ENCODE assay signal across 22 mouse cellular contexts in the genomic region with DNA sequence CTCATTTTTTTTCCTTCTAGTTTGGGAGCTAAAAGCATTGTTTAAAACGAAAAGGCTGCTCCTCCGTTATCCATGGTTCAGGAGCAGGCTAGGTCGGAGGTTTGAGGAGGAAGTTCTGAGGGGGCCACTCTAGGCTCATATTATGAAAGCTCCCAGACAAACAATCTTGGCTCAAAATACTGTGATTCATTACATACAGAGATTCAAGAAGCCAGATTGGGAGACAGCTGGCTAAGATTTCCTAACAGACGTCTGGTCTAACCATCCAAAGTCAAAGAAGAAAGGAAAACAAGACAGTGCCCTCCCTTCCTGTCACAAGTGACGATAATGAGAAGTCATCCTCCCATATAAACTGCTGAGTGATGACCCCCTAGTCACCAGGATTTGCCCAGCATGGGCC.
DNase-seq lines count a peak whose midpoint lies in the region; ATAC-seq and TF ChIP-seq lines count a peak whose summit lies in the region.
"Had no signal": no experiment of that assay in that cellular context is flagged by ENCODE, and none has a peak within 500 bp of the region (broad histone marks: within the 10 kb centered on the region; RNA-seq: fewer than 3 reads in every experiment).

No protein-coding gene starts in this region.

- no peaks in the 10 kb centered on the region for H3K36me3 ChIP-seq in forebrain, embryonic 14.5 days (ENCODE audit: control insufficient read depth, insufficient read depth, low read length)
- H3K36me3 ChIP-seq in forebrain, embryonic 11.5 days (ENCODE audit: control insufficient read depth, insufficient read depth, low read length), result no peaks in the 10 kb centered on the region
- no peaks in the 10 kb centered on the region for H3K36me3 ChIP-seq in lung, postnatal 0 days (ENCODE audit: insufficient read depth, low read length)
- H3K36me3 ChIP-seq: embryonic facial prominence, embryonic 13.5 days; G1E; hindbrain, embryonic 10.5 days had no signal

- TF ChIP-seq EP300 in lung, postnatal 0 days (IDR thresholded peaks at IDR 0.05), result no peak

- no peak overlapping the region for H3K9ac ChIP-seq in forebrain, embryonic 14.5 days (ENCODE audit: low read length)
- no peak overlapping the region for H3K9ac ChIP-seq in forebrain, embryonic 11.5 days (ENCODE audit: low read length)
- H3K9ac ChIP-seq in lung, postnatal 0 days (replicated peaks; ENCODE audit: low read depth), result no peak overlapping the region
- H3K9ac ChIP-seq: embryonic facial prominence, embryonic 13.5 days; liver, postnatal 0 days had no signal

- no peak overlapping the region for H3K4me3 ChIP-seq in forebrain, embryonic 14.5 days (ENCODE audit: low read depth, low read length)
- H3K4me3 ChIP-seq in forebrain, embryonic 11.5 days (ENCODE audit: low read depth, low read length), result no peak overlapping the region
- H3K4me3 ChIP-seq in lung, postnatal 0 days (ENCODE audit: low read depth, low read length), result no peak overlapping the region
- no peak overlapping the region for H3K4me3 ChIP-seq in lung, adult 2 months (replicated peaks; ENCODE audit: extremely low read depth, low read depth, low read length)
- H3K4me3 ChIP-seq: embryonic facial prominence, embryonic 13.5 days; hindbrain, embryonic 10.5 days had no signal

- H3K9me3 ChIP-seq in forebrain, embryonic 14.5 days (replicated peaks; ENCODE audit: control insufficient read depth, low read length), result no peaks in the 10 kb centered on the region
- H3K9me3 ChIP-seq in forebrain, embryonic 11.5 days (ENCODE audit: control insufficient read depth, low read length), result no peaks in the 10 kb centered on the region
- no peaks in the 10 kb centered on the region for H3K9me3 ChIP-seq in lung, postnatal 0 days (ENCODE audit: low read length)
- H3K9me3 ChIP-seq: embryonic facial prominence, embryonic 13.5 days; hindbrain, embryonic 10.5 days had no signal

- no peak overlapping the region for H3K4me2 ChIP-seq in forebrain, embryonic 14.5 days (ENCODE audit: low read length)
- no peak overlapping the region for H3K4me2 ChIP-seq in forebrain, embryonic 11.5 days (ENCODE audit: low read depth, low read length, severe bottlenecking)
- no peak overlapping the region for H3K4me2 ChIP-seq in lung, postnatal 0 days (replicated peaks; ENCODE audit: low read depth, low read length)
- H3K4me2 ChIP-seq: embryonic facial prominence, embryonic 13.5 days had no signal

- 79% methylated on average over 5 of the region's 5 CpGs for WGBS in forebrain, embryonic 14.5 days
- WGBS in forebrain, embryonic 11.5 days, result 79% methylated on average over 5 of the region's 5 CpGs
- 56% methylated on average over 5 of the region's 5 CpGs for WGBS in lung, postnatal 0 days
- 41% methylated on average over 5 of the region's 5 CpGs for WGBS in lung, adult 2 months

- TF ChIP-seq POLR2A in lung, adult 2 months (IDR thresholded peaks at IDR 0.05; ENCODE audit: borderline replicate concordance, extremely low read depth, low read depth, low read length), result no peak

- H3K27ac ChIP-seq in forebrain, embryonic 14.5 days (ENCODE audit: low read depth, low read length), result no peak overlapping the region; the same call in 1 of the 2 replicates
- no peak overlapping the region for H3K27ac ChIP-seq in forebrain, embryonic 11.5 days (ENCODE audit: low read depth, low read length)
- H3K27ac ChIP-seq in lung, postnatal 0 days (ENCODE audit: low read length), result no peak overlapping the region
- H3K27ac ChIP-seq: embryonic facial prominence, embryonic 13.5 days; hindbrain, embryonic 10.5 days; stomach, postnatal 0 days had no signal

- TF ChIP-seq CTCF in lung, postnatal 0 days (IDR thresholded peaks at IDR 0.05), result no peak
- TF ChIP-seq CTCF in lung, adult 2 months (IDR thresholded peaks at IDR 0.05; ENCODE audit: insufficient read depth, low read length), result no peak

- DNase-seq in forebrain, embryonic 14.5 days (ENCODE audit: low spot score), result peak; percentile 75
- no peak for DNase-seq in forebrain, embryonic 11.5 days (ENCODE audit: low spot score)
- peak; percentile 33 for DNase-seq in lung, postnatal 0 days (ENCODE audit: low spot score)
- no peak for DNase-seq in lung, adult 2 months
- peak; percentile 52 to 75 for DNase-seq in layer of hippocampus, adult 18-20 months (ENCODE audit: low spot score in 2 of 2)
- DNase-seq in telencephalon, adult 2 months (ENCODE audit: low read depth, low spot score), result peak; percentile 19
- no peak for DNase-seq in spleen, postnatal 4 days (ENCODE audit: low spot score in 2 of 2)
- no peak for DNase-seq in urinary bladder, postnatal 36 days (ENCODE audit: low spot score in 2 of 2)
- DNase-seq: adrenal gland, postnatal 14 days; cerebellum, adult 2 months; gastrocnemius, postnatal 36 days; kidney, adult 18-20 months; kidney, postnatal 14 days; liver, postnatal 0 days; lung, postnatal 4 days; right cerebral cortex, postnatal 4 days; thymus, postnatal 14 days had no signal

- peak; percentile 57; the same call in 1 of the 2 replicates for ATAC-seq in forebrain, embryonic 14.5 days
- ATAC-seq in forebrain, embryonic 11.5 days (replicated peaks; ENCODE audit: low FRiP score), result no peak
- no peak for ATAC-seq in lung, postnatal 0 days
- ATAC-seq: activated CD4-positive, CD25-positive, alpha-beta regulatory T cell, adult 4 months; liver, postnatal 0 days had no signal

- no peaks in the 10 kb centered on the region for H3K27me3 ChIP-seq in forebrain, embryonic 14.5 days (replicated peaks; ENCODE audit: control insufficient read depth, insufficient read depth, low read length)
- H3K27me3 ChIP-seq in forebrain, embryonic 11.5 days (ENCODE audit: control insufficient read depth, insufficient read depth, low read length), result no peaks in the 10 kb centered on the region
- H3K27me3 ChIP-seq in lung, postnatal 0 days (replicated peaks; ENCODE audit: insufficient read depth, low read length), result no peaks in the 10 kb centered on the region
- H3K27me3 ChIP-seq: embryonic facial prominence, embryonic 13.5 days had no signal

- no peaks in the 10 kb centered on the region for H3K4me1 ChIP-seq in forebrain, embryonic 14.5 days (ENCODE audit: control insufficient read depth, insufficient read depth, low read length)
- no peaks in the 10 kb centered on the region for H3K4me1 ChIP-seq in forebrain, embryonic 11.5 days (replicated peaks; ENCODE audit: control insufficient read depth, insufficient read depth, low read length)
- H3K4me1 ChIP-seq in lung, postnatal 0 days (ENCODE audit: insufficient read depth, low read depth, low read length), result no peaks in the 10 kb centered on the region
- no peaks in the 10 kb centered on the region for H3K4me1 ChIP-seq in lung, adult 2 months (ENCODE audit: control insufficient read depth, insufficient read depth, low read length)
- H3K4me1 ChIP-seq: embryonic facial prominence, embryonic 13.5 days; hindbrain, embryonic 10.5 days had no signal

Comparison
In these comparisons a context has a peak if more than half of its experiments do, and no peak if none do; other contexts are left out.
1. DNase-seq: peak in forebrain, embryonic 14.5 days (single experiment), lung, postnatal 0 days (single experiment), layer of hippocampus, adult 18-20 months (2 of 2) and telencephalon, adult 2 months (single experiment); none in forebrain, embryonic 11.5 days (single experiment), lung, adult 2 months (single experiment), spleen, postnatal 4 days (0 of 2) and urinary bladder, postnatal 36 days (0 of 2).